Mouse (Mus musculus) liver, postnatal 0 days (tissue): ENCODE results near the gene Cdx4.

Source experiments
- CTCF ChIP-seq: sonication (generic); IDR thresholded peaks from 2 replicates; pipeline ENCODE4 v1.5.1; 2016; ENCODE audit warnings: antibody characterized with exemption, low read depth
- EP300 ChIP-seq: IDR thresholded peaks from 2 replicates; pipeline ENCODE4 v1.6.1; 2016; ENCODE audit warnings: antibody characterized with exemption, low read depth, mild to moderate bottlenecking

GRCm38 (mm10) chrX:103371221-103371620 lies 50.0 kb downstream of the Cdx4 start:
- TF ChIP-seq CTCF: 0 out of 2 replicates have a peak, but pooled peaks have one; percentile 35
- no peak for TF ChIP-seq EP300
